Mouse (Mus musculus) ES-E14 (cell line): ENCODE measurements at regions not wholly inside any gene's neighbourhood (a gene's known extent, or its start where the extent isn't known, plus 50 kb on each side); places are given as distances from the start of the nearest gene placed in this dataset.

Experiments used
- HCFC1 ChIP-seq: IDR thresholded peaks from 2 replicates; pipeline ENCODE4 v1.6.1; 2012; ENCODE audit warnings: low read length, inconsistent platforms, borderline replicate concordance; ENCODE audit not compliant: insufficient read depth
- ZC3H11A ChIP-seq: IDR thresholded peaks from 2 replicates; pipeline ENCODE4 v1.6.1; 2012; ENCODE audit warnings: low read depth, mild to moderate bottlenecking, inconsistent platforms, low read length, borderline replicate concordance

- TF ChIP-seq HCFC1: no peak
- TF ChIP-seq ZC3H11A: no peak
These were observed 198.9 kb downstream of the Gadd45g start for GRCm38 (mm10) chr13:52045349-52045748.
